Mouse (Mus musculus): ENCODE data around the gene Efr3b.
"Not testable (repeated sequence)": the region's sequence is repeated elsewhere in the genome, so short reads cannot be mapped to it uniquely, and the experiment has no call there.

GRCm38 (mm10) chr12:3973169-3973568 lies 65.5 kb downstream of the Efr3b start:
- TF ChIP-seq POLR2A (IDR thresholded peaks at IDR 0.05; ENCODE audit: borderline replicate concordance, low read depth, low read length); CTCF (IDR thresholded peaks at IDR 0.05; ENCODE audit: low read depth, low read length): not testable (repeated sequence)
